Mouse (Mus musculus) liver, adult 2 months (tissue): ENCODE data around the gene Espn. TPM values are rescaled to one million over a fixed set of nuclear protein-coding genes. Genes with fewer than 3 reads are reported as not detected.

Experiments
- DNase-seq: peaks from one replicate; pipeline ENCODE4 v3.0.0-alpha.2; 2011; ENCODE audit warnings: low read depth, low spot score; ENCODE audit errors: extremely low read depth
- H3K27ac ChIP-seq: fragments of 200-500 bp; replicated peaks from 2 replicates; pipeline ENCODE4 v1.5.1; 2012; ENCODE audit warnings: low read depth, mild to moderate bottlenecking, control low read depth, inconsistent platforms, low read length; ENCODE audit not compliant: insufficient read depth
- H3K27me3 ChIP-seq: fragments of 200-500 bp; 2 replicates; pipeline ENCODE4 v1.6.1; 2012; ENCODE audit warnings: mild to moderate bottlenecking, moderate library complexity, low read length, inconsistent platforms; ENCODE audit not compliant: control insufficient read depth, insufficient read depth
- H3K36me3 ChIP-seq: fragments of 200-500 bp; 2 replicates; pipeline ENCODE4 v1.6.1; 2012; ENCODE audit warnings: low read length, inconsistent platforms; ENCODE audit not compliant: control insufficient read depth, insufficient read depth
- H3K4me1 ChIP-seq: fragments of 200-500 bp; 2 replicates; pipeline ENCODE4 v1.6.1; 2011; ENCODE audit warnings: low read length; ENCODE audit not compliant: control insufficient read depth, insufficient read depth
- H3K4me3 ChIP-seq: fragments of 200-500 bp; 2 replicates; pipeline ENCODE4 v1.5.1; 2011; ENCODE audit warnings: low read depth, mild to moderate bottlenecking, control low read depth, low read length, moderate library complexity; ENCODE audit not compliant: insufficient read depth
- H3K79me2 ChIP-seq: fragments of 200-500 bp; 2 replicates; pipeline ENCODE4 v1.6.1; 2012; ENCODE audit warnings: inconsistent platforms, mild to moderate bottlenecking, low read length, moderate library complexity; ENCODE audit not compliant: control insufficient read depth, insufficient read depth
- H3K9ac ChIP-seq: fragments of 200-500 bp; 2 replicates; pipeline ENCODE4 v1.6.1; 2012; ENCODE audit warnings: low read depth, mild to moderate bottlenecking, control low read depth, inconsistent platforms, low read length
- CTCF ChIP-seq: fragments of 200-500 bp; IDR thresholded peaks from 2 replicates; pipeline ENCODE4 v1.5.1; 2011; ENCODE audit warnings: low read depth, low read length, control low read depth
- POLR2A ChIP-seq: fragments of 200-500 bp; IDR thresholded peaks from 2 replicates; pipeline ENCODE4 v1.6.1; 2011; ENCODE audit warnings: low read length, control low read depth; ENCODE audit not compliant: insufficient read depth; ENCODE audit errors: extremely low read depth
- WGBS: fragments of 180-500 bp; shearing (Covaris S2); methylation state at CpG from one replicate; pipeline ENCODE4 v1.1.7; 2018; 5-methylcytosine and 5-hydroxymethylcytosine counted together
- polyA plus RNA-seq: library from polyadenylated mRNA; depleted of rRNA; stranded (reverse); fragments of >200 nt; gene quantifications from 2 replicates; pipeline ENCODE4 v1.2.3, GENCODE M21; 2012
- total RNA-seq: library from RNA; depleted of rRNA; stranded (reverse); fragments of >200 nt; gene quantifications from 2 replicates; pipeline ENCODE4 v1.2.3, GENCODE M21; 2014

The Espn gene
- total and polyA plus RNA-seq, 2 experiments: 0.28 to 1.4 TPM

DNA sequence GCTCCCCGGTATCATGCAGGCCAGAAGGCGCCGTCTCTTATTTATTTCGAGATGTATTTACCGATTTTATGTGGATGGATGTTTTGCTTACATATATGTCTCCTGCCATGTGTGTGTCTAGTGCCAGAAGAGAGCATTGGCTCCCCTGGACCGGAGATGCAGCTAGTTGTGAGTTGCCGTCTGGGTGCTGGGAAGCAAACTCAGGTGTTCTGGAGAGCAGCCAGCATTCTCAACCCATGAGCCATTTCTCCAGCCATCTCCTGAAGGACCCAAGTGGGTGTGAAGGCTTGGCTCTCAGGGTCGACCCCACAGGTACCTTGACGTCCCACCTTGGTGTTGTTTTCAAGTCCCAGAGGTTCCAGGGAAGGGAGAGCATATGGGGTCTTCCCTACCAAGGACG is 30.0 kb upstream of the Espn start:
- Histone ChIP-seq H3K9ac (no peak overlapping the region), H3K36me3 (no peaks in the 10 kb centered on the region), H3K4me3 (no peak overlapping the region), H3K79me2 (peaks cover 29% of the 10 kb centered on the region), H3K4me1 (peaks cover 24% of the 10 kb centered on the region), H3K27me3 (no peaks in the 10 kb centered on the region), H3K27ac (no peak overlapping the region)
- TF ChIP-seq CTCF: no peak
- TF ChIP-seq POLR2A: no peak
- 87% methylated on average over 10 of the region's 10 CpGs for WGBS
- DNase-seq: no peak

GRCm38 (mm10) chr4:152179946-152180660 is 27.9 kb upstream of the Espn start:
- no peaks in the 10 kb centered on the region for H3K36me3 ChIP-seq
- H3K27ac ChIP-seq: no peak overlapping the region
- peaks cover 13% of the 10 kb centered on the region; the same call in 1 of the 2 replicates for H3K4me1 ChIP-seq
- WGBS: 91% methylated on average over 16 of the region's 16 CpGs
- peaks cover 26% of the 10 kb centered on the region for H3K79me2 ChIP-seq
- H3K9ac ChIP-seq: no peak overlapping the region
- H3K4me3 ChIP-seq: no peak overlapping the region
- DNase-seq: no peak
- H3K27me3 ChIP-seq: no peaks in the 10 kb centered on the region
- TF ChIP-seq CTCF: no peak
- no peak for TF ChIP-seq POLR2A

GRCm38 (mm10) chr4:152178916-152179705 is 26.9 kb upstream of the Espn start:
- Histone ChIP-seq H3K27me3 (no peaks in the 10 kb centered on the region), H3K79me2 (peaks cover 26% of the 10 kb centered on the region), H3K27ac (no peak overlapping the region), H3K9ac (no peak overlapping the region), H3K4me1 (peaks cover 11% of the 10 kb centered on the region; the same call in 1 of the 2 replicates), H3K4me3 (no peak overlapping the region), H3K36me3 (no peaks in the 10 kb centered on the region)
- WGBS: 50% methylated on average over 16 of the region's 16 CpGs
- no peak for DNase-seq
- no peak for TF ChIP-seq CTCF
- TF ChIP-seq POLR2A: no peak

DNA sequence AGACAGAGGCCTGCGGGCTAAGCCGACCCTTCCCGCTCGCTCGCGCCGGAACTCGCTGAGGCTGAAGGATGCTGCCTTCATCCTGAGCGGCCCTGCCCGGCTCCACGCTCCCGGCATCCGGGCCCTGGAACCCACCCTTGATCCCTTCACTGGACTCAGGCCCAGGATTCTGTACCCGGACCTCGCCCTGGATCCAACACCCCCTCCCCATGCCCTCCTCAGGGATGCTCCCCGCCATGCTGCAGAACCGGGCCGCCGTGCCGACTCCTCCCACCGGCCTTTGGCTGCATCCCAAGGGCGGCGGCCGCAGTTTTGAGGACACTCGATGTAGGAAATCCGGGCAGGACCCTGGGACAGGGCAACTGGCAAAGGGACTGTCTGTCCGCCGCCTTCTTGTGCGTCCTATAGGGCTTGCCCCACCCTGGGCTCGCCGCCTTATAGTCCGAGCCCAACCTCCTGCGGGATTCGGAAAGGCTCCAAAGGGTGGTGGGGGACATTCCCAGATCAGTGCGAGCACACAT is 26.2 kb upstream of the Espn start:
- Histone ChIP-seq H3K9ac (peak overlapping the region; percentile 30), H3K4me3 (peak overlapping the region; percentile 88), H3K4me1 (peaks cover 11% of the 10 kb centered on the region; the same call in 1 of the 2 replicates), H3K36me3 (no peaks in the 10 kb centered on the region), H3K27ac (no peak overlapping the region), H3K79me2 (peaks cover 26% of the 10 kb centered on the region), H3K27me3 (no peaks in the 10 kb centered on the region)
- TF ChIP-seq POLR2A: no peak
- no peak for TF ChIP-seq CTCF
- no peak for DNase-seq
- WGBS: 2% methylated on average over 35 of the region's 35 CpGs

DNA sequence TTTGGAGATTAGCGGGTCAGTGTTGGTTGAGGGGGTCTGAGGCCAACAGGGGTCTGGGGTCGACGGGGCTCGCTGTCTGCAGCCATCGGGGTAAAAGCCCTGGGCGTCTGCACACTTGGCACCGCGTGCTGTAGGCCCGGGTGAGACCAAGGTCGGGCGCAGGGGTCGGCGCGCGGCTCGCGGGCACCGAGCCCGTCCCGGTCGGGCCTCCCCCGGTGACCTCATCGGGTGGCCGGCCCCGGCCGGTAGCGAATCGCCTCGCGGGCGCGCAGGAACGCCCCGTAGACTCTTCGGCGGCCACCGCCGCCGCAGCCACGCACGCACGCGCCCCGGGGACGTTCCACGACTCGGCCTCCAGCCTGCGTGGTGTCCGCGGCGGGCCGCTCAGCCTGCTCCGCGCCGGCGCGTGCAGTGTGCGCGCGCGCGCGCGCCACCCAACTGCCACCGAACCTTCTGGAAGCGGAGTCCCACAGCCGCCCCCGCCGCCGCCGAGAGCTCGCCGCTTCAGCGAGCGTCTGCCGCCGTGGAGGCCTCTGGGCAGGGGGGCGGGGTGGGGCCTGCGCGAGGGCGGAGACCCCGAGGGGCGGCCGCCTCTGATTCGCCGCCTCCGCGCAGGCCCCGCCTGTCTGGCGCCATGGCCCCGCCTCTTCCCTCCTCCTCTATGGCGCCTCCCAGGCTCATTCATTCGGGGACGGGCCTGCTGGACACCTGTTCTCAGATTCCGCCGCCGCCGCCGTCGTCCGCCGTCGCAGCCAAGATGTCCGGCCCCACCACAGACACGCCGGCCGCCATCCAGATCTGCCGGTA is 25.6 kb upstream of the Espn start, which contains the start of gene Acot7:
Acot7 (plus strand) TSS at position 598 of the 807 bp plus-strand sequence.
- TF ChIP-seq POLR2A (peak; percentile 74; the same call in 1 of the 2 replicates), CTCF (no peak)
- under 1% methylated on average over 107 of the region's 108 CpGs for WGBS
- H3K79me2 ChIP-seq: peaks cover 26% of the 10 kb centered on the region
- no peaks in the 10 kb centered on the region for H3K36me3 ChIP-seq
- H3K4me3 ChIP-seq: peak within 1 kb of the TSS; percentile 88
- peak within 1 kb of the TSS; percentile 97 for H3K27ac ChIP-seq
- peak; percentile 60 for DNase-seq
- no peaks in the 10 kb centered on the region for H3K27me3 ChIP-seq
- peaks cover 11% of the 10 kb centered on the region; the same call in 1 of the 2 replicates for H3K4me1 ChIP-seq
- H3K9ac ChIP-seq: peak within 1 kb of the TSS; percentile 97
